Mouse (Mus musculus) heart, adult 2 months (tissue): Measurements from ENCODE around the gene Mvb12b. TPM values are rescaled to one million over a fixed set of nuclear protein-coding genes. Genes with fewer than 3 reads are reported as not detected.

ENCODE experiments used
- DNase-seq, 2 experiments: peaks; one replicate each; pipeline ENCODE4 v3.0.0; 2021
- H3K27ac ChIP-seq: fragments of 200-600 bp; 2 replicates; pipeline ENCODE4 v1.8.1; 2022
- H3K27me3 ChIP-seq: fragments of 200-500 bp; 2 replicates; pipeline ENCODE4 v1.6.1; 2012; ENCODE audit warnings: mild to moderate bottlenecking, low read length, inconsistent platforms, mixed read lengths; ENCODE audit not compliant: control insufficient read depth, insufficient read depth
- H3K36me3 ChIP-seq: fragments of 200-500 bp; 2 replicates; pipeline ENCODE4 v1.6.1; 2012; ENCODE audit warnings: low read length, inconsistent platforms; ENCODE audit not compliant: control insufficient read depth, insufficient read depth
- H3K4me1 ChIP-seq: fragments of 200-500 bp; 2 replicates; pipeline ENCODE4 v1.6.1; 2011; ENCODE audit warnings: low read length; ENCODE audit not compliant: control insufficient read depth, insufficient read depth
- H3K4me3 ChIP-seq: fragments of 200-600 bp; 2 replicates; pipeline ENCODE4 v1.8.1; 2022
- H3K79me2 ChIP-seq: fragments of 200-500 bp; replicated peaks from 2 replicates; pipeline ENCODE4 v1.6.1; 2012; ENCODE audit warnings: mild to moderate bottlenecking, inconsistent platforms, low read length, moderate library complexity, mixed read lengths; ENCODE audit not compliant: control insufficient read depth, insufficient read depth
- H3K9ac ChIP-seq: fragments of 200-500 bp; 2 replicates; pipeline ENCODE4 v1.6.1; 2012; ENCODE audit warnings: low read depth, mild to moderate bottlenecking, control low read depth, inconsistent platforms, low read length, mixed read lengths
- CTCF ChIP-seq: fragments of 200-600 bp; IDR thresholded peaks from 2 replicates; pipeline ENCODE4 v1.8.1; 2022; ENCODE audit warnings: antibody characterized with exemption, mild to moderate bottlenecking, moderate library complexity
- EP300 ChIP-seq: fragments of 200-500 bp; IDR thresholded peaks from 2 replicates; pipeline ENCODE4 v1.6.1; 2011; ENCODE audit warnings: low read depth, low read length, control low read depth; ENCODE audit not compliant: insufficient read depth
- POLR2A ChIP-seq: fragments of 200-500 bp; IDR thresholded peaks from 2 replicates; pipeline ENCODE4 v1.6.1; 2011; ENCODE audit warnings: mild to moderate bottlenecking, low read depth, low read length, control low read depth; ENCODE audit not compliant: insufficient read depth
- WGBS: fragments of 180-500 bp; shearing (Covaris S2); methylation state at CpG from one replicate; pipeline ENCODE4 v1.1.7; 2018; 5-methylcytosine and 5-hydroxymethylcytosine counted together
- intact Hi-C: fragments of 180-260 bp; cut with DNase I; formaldehyde crosslinking; loops from one replicate; pipeline ENCODE4 v1.15.1; 2025
- polyA plus RNA-seq: library from polyadenylated mRNA; depleted of rRNA; stranded (reverse); fragments of >200 nt; gene quantifications from 2 replicates; pipeline ENCODE4 v1.2.3, GENCODE M21; 2012
- total RNA-seq, 2 experiments: library from RNA; stranded (reverse); gene quantifications; 2 replicates each; pipeline ENCODE4 v1.2.3; 2021

The Mvb12b gene
- total and polyA plus RNA-seq, 3 experiments, result 17.8 to 21.6 (median 20.4) TPM

- intact Hi-C loops, result no loop called here
- Histone ChIP-seq H3K4me3 (no peak overlapping the region), H3K79me2 (no peaks in the 10 kb centered on the region; the same call in 1 of the 2 replicates), H3K9ac (no peak overlapping the region), H3K36me3 (no peaks in the 10 kb centered on the region), H3K27me3 (no peaks in the 10 kb centered on the region), H3K27ac (no peak overlapping the region), H3K4me1 (no peaks in the 10 kb centered on the region; the same call in 1 of the 2 replicates)
- DNase-seq, result no peak
- 66% methylated on average over 11 of the region's 11 CpGs for WGBS
- no peak for TF ChIP-seq EP300
- no peak for TF ChIP-seq POLR2A
- TF ChIP-seq CTCF, result no peak
Measured at GRCm38 (mm10) chr2:33853011-33853976, 34.5 kb downstream of the Mvb12b start.

GRCm38 (mm10) chr2:33847196-33847834 lies 40.4 kb downstream of the Mvb12b start:
- DNase-seq, result no peak
- Histone ChIP-seq H3K4me1 (peaks cover 15% of the 10 kb centered on the region), H3K9ac (no peak overlapping the region), H3K27ac (no peak overlapping the region), H3K4me3 (no peak overlapping the region), H3K27me3 (no peaks in the 10 kb centered on the region), H3K79me2 (no peaks in the 10 kb centered on the region), H3K36me3 (no peaks in the 10 kb centered on the region)
- no peak for TF ChIP-seq EP300
- TF ChIP-seq POLR2A, result no peak
- no peak for TF ChIP-seq CTCF
- intact Hi-C loops, result no loop called here
- WGBS, result 73% methylated on average over 11 of the region's 11 CpGs

GRCm38 (mm10) chr2:33846635-33847034 lies 41.1 kb downstream of the Mvb12b start:
- H3K4me3 ChIP-seq, result no peak overlapping the region
- no peak overlapping the region for H3K9ac ChIP-seq
- peaks cover 15% of the 10 kb centered on the region for H3K4me1 ChIP-seq
- H3K79me2 ChIP-seq, result no peaks in the 10 kb centered on the region
- H3K27me3 ChIP-seq, result no peaks in the 10 kb centered on the region
- intact Hi-C loops, result no loop called here
- 50% methylated on average over 4 of the region's 4 CpGs for WGBS
- no peak overlapping the region for H3K27ac ChIP-seq
- DNase-seq, result no peak
- no peak for TF ChIP-seq CTCF
- H3K36me3 ChIP-seq, result no peaks in the 10 kb centered on the region

GRCm38 (mm10) chr2:33843642-33844041 lies 44.1 kb downstream of the Mvb12b start:
- TF ChIP-seq POLR2A (no peak), CTCF (no peak), EP300 (no peak)
- Histone ChIP-seq H3K27ac (no peak overlapping the region), H3K4me1 (peaks cover 15% of the 10 kb centered on the region), H3K9ac (no peak overlapping the region), H3K36me3 (no peaks in the 10 kb centered on the region), H3K79me2 (no peaks in the 10 kb centered on the region), H3K27me3 (no peaks in the 10 kb centered on the region), H3K4me3 (no peak overlapping the region)
- intact Hi-C loops, result no loop called here
- 49% methylated on average over 2 of the region's 2 CpGs for WGBS
- no peak for DNase-seq

GRCm38 (mm10) chr2:33842983-33843577 lies 44.7 kb downstream of the Mvb12b start:
- DNase-seq, result peak in 1 of 2 experiments; percentile 39
- no peaks in the 10 kb centered on the region for H3K36me3 ChIP-seq
- H3K27me3 ChIP-seq, result no peaks in the 10 kb centered on the region
- 81% methylated on average over 2 of the region's 2 CpGs for WGBS
- intact Hi-C loops, result no loop called here
- no peak overlapping the region for H3K4me3 ChIP-seq
- no peaks in the 10 kb centered on the region for H3K79me2 ChIP-seq
- no peak overlapping the region for H3K9ac ChIP-seq
- H3K4me1 ChIP-seq, result peaks cover 15% of the 10 kb centered on the region
- H3K27ac ChIP-seq, result no peak overlapping the region
- TF ChIP-seq EP300, result 0 out of 2 replicates have a peak, but pooled peaks have one; percentile 55
- no peak for TF ChIP-seq POLR2A
